Mouse (Mus musculus) lung, adult 2 months (tissue): ENCODE data around the gene Psap.

Experiments
- CTCF ChIP-seq: fragments of 200-500 bp; IDR thresholded peaks from 2 replicates; pipeline ENCODE4 v1.5.1; 2011; ENCODE audit warnings: mild to moderate bottlenecking, low read length, control low read depth; ENCODE audit not compliant: insufficient read depth
- POLR2A ChIP-seq: fragments of 200-500 bp; IDR thresholded peaks from 2 replicates; pipeline ENCODE4 v1.6.1; 2011; ENCODE audit warnings: low read depth, mild to moderate bottlenecking, control low read depth, low read length, borderline replicate concordance; ENCODE audit errors: extremely low read depth

GRCm38 (mm10) chr10:60310629-60311028, 33.2 kb downstream of the Psap start:
- TF ChIP-seq POLR2A (no peak), CTCF (no peak)
